Mouse (Mus musculus): Measurements from ENCODE around the gene Cdc42ep3.
A peak's percentile ranks its signal among the peaks of the same experiment; 100 is the strongest.

Gene Cdc42ep3

GRCm38 (mm10) chr17:79354444-79355270, at the start of gene Cdc42ep3:
Cdc42ep3 (minus strand) TSS chr17:79355091.
- peak; percentile 72 for DNase-seq (ENCODE audit: low spot score)

- peak; percentile 11 for DNase-seq (ENCODE audit: low spot score)
Measured at GRCm38 (mm10) chr17:79400356-79400755, 45.5 kb upstream of the Cdc42ep3 start.

GRCm38 (mm10) chr17:79398416-79398815, 43.5 kb upstream of the Cdc42ep3 start:
- DNase-seq (ENCODE audit: low spot score) = no peak

GRCm38 (mm10) chr17:79394799-79395198, 39.9 kb upstream of the Cdc42ep3 start:
- no peak for DNase-seq (ENCODE audit: low spot score)

- no peak for DNase-seq (ENCODE audit: low spot score)
Measured at GRCm38 (mm10) chr17:79393886-79394285, 39.0 kb upstream of the Cdc42ep3 start.

GRCm38 (mm10) chr17:79387465-79388066, 32.7 kb upstream of the Cdc42ep3 start:
- no peak for DNase-seq (ENCODE audit: low spot score)

- no peak for DNase-seq (ENCODE audit: low spot score)
Measured at GRCm38 (mm10) chr17:79381485-79381884, 26.6 kb upstream of the Cdc42ep3 start.

- DNase-seq (ENCODE audit: low spot score) = peak; percentile 38
Measured at GRCm38 (mm10) chr17:79379191-79379590, 24.3 kb upstream of the Cdc42ep3 start.

- no peak for DNase-seq (ENCODE audit: low spot score)
Measured at GRCm38 (mm10) chr17:79376434-79377210, 21.7 kb upstream of the Cdc42ep3 start.

GRCm38 (mm10) chr17:79372973-79373372, 18.1 kb upstream of the Cdc42ep3 start:
- DNase-seq (ENCODE audit: low spot score) = no peak

GRCm38 (mm10) chr17:79364749-79365450, 10.0 kb upstream of the Cdc42ep3 start:
- no peak for DNase-seq (ENCODE audit: low spot score)

- DNase-seq (ENCODE audit: low spot score) = peak; percentile 36
Measured at GRCm38 (mm10) chr17:79356071-79356601, 1.2 kb upstream of the Cdc42ep3 start.

GRCm38 (mm10) chr17:79355271-79355991, 540 bp upstream of the Cdc42ep3 start:
- peak; percentile 74 for DNase-seq (ENCODE audit: low spot score)

- no peak for DNase-seq (ENCODE audit: low spot score)
Measured at GRCm38 (mm10) chr17:79354174-79354443, 782 bp downstream of the Cdc42ep3 start.

GRCm38 (mm10) chr17:79353446-79354173, 1.3 kb downstream of the Cdc42ep3 start:
- peak; percentile 35 for DNase-seq (ENCODE audit: low spot score)

- peak; percentile 29 for DNase-seq (ENCODE audit: low spot score)
Measured at GRCm38 (mm10) chr17:79350751-79351191, 4.1 kb downstream of the Cdc42ep3 start.

- DNase-seq (ENCODE audit: low spot score) = no peak
Measured at GRCm38 (mm10) chr17:79349371-79349770, 5.5 kb downstream of the Cdc42ep3 start.

GRCm38 (mm10) chr17:79347920-79348589, 6.8 kb downstream of the Cdc42ep3 start:
- no peak for DNase-seq (ENCODE audit: low spot score)

GRCm38 (mm10) chr17:79347291-79347690, 7.6 kb downstream of the Cdc42ep3 start:
- no peak for DNase-seq (ENCODE audit: low spot score)

Measured in embryo, embryonic 10 days (tissue).